Mouse (Mus musculus) MEL (cell line): ENCODE results near the gene Cdh13. TPM values are rescaled to one million over a fixed set of nuclear protein-coding genes. Genes with fewer than 3 reads are reported as not detected.
"Not testable (repeated sequence)": the region's sequence is repeated elsewhere in the genome, so short reads cannot be mapped to it uniquely, and the experiment has no call there.

Experiments used
- DNase-seq: peaks from one replicate; pipeline ENCODE4 v3.0.0; 2011; ENCODE audit warnings: low read depth, low spot score
- H3K27ac ChIP-seq: 2 replicates; pipeline ENCODE4 v1.5.1; 2012; ENCODE audit warnings: low read depth, mild to moderate bottlenecking, control low read depth, low read length, moderate library complexity; ENCODE audit not compliant: control insufficient read depth
- H3K27me3 ChIP-seq, 2 experiments: fragments of 150-350 bp in 1 of 2; sonication (generic) in 1 of 2; 2 replicates each; pipeline ENCODE4 v1.6.1; 2012; ENCODE audit warnings: low read length in 2 of 2, mild to moderate bottlenecking in 2 of 2, improper control_type of control experiment in 1 of 2, moderate library complexity in 1 of 2; ENCODE audit not compliant: insufficient read depth in 2 of 2, control insufficient read depth in 1 of 2
- H3K36me3 ChIP-seq, 2 experiments: 2 replicates each; pipeline ENCODE4 v1.6.1; 2012 to 2014; ENCODE audit warnings: low read length in 2 of 2, improper control_type of control experiment in 1 of 2, inconsistent platforms in 1 of 2, mild to moderate bottlenecking in 1 of 2; ENCODE audit not compliant: insufficient read depth in 2 of 2, control insufficient read depth in 1 of 2
- H3K4me1 ChIP-seq, 2 experiments: fragments of 150-350 bp in 1 of 2; sonication (generic) in 1 of 2; 2 replicates each; pipeline ENCODE4 v1.6.1; 2012; ENCODE audit warnings: low read length in 2 of 2, improper control_type of control experiment in 1 of 2, mild to moderate bottlenecking in 1 of 2; ENCODE audit not compliant: insufficient read depth in 2 of 2, control insufficient read depth in 1 of 2
- H3K4me3 ChIP-seq, 2 experiments: fragments of 150-350 bp in 1 of 2; sonication (generic) in 1 of 2; 2 replicates each; pipeline ENCODE4 v1.5.1; 2012; ENCODE audit warnings: low read depth in 2 of 2, low read length in 2 of 2, mild to moderate bottlenecking in 2 of 2, moderate library complexity in 2 of 2, control low read depth in 1 of 2, improper control_type of control experiment in 1 of 2; ENCODE audit not compliant: control insufficient read depth in 1 of 2, insufficient read depth in 1 of 2
- H3K79me2 ChIP-seq: 2 replicates; pipeline ENCODE4 v1.6.1; 2012; ENCODE audit warnings: mild to moderate bottlenecking, low read length, moderate library complexity; ENCODE audit not compliant: control insufficient read depth, poor library complexity, insufficient read depth
- H3K9ac ChIP-seq: 2 replicates; pipeline ENCODE4 v1.6.1; 2012; ENCODE audit warnings: low read depth, mild to moderate bottlenecking, control low read depth, low read length, moderate library complexity; ENCODE audit not compliant: control insufficient read depth, poor library complexity, severe bottlenecking
- H3K9me3 ChIP-seq: fragments of 150-350 bp; sonication (generic); replicated peaks from 2 replicates; pipeline ENCODE4 v1.6.1; 2012; ENCODE audit warnings: mild to moderate bottlenecking, low read length, improper control_type of control experiment, moderate library complexity; ENCODE audit not compliant: insufficient read depth
- CTCF ChIP-seq, 3 experiments: IDR thresholded peaks in 2 of 3; conservative IDR thresholded peaks in 1 of 3; 2 replicates each; pipeline ENCODE4 v1.5.1; 2011 to 2012; ENCODE audit warnings: low read length in 3 of 3, low read depth in 2 of 3, mild to moderate bottlenecking in 2 of 3, improper control_type of control experiment in 1 of 3, inconsistent platforms in 1 of 3, mixed read lengths in 1 of 3, moderate library complexity in 1 of 3; ENCODE audit not compliant: control insufficient read depth in 1 of 3, insufficient read depth in 1 of 3, poor library complexity in 1 of 3, severe bottlenecking in 1 of 3
- EP300 ChIP-seq, 2 experiments: IDR thresholded peaks; 2 replicates each; pipeline ENCODE4 v1.6.1; 2011; ENCODE audit warnings: improper control_type of control experiment in 2 of 2, low read length in 2 of 2, low read depth in 1 of 2, mild to moderate bottlenecking in 1 of 2
- GABPA ChIP-seq: IDR thresholded peaks from 2 replicates; pipeline ENCODE4 v1.6.1; 2012; ENCODE audit warnings: low read depth, mild to moderate bottlenecking, inconsistent platforms, low read length, improper control_type of control experiment, moderate library complexity
- GATA1 ChIP-seq: IDR thresholded peaks from 2 replicates; pipeline ENCODE4 v1.6.1; 2011; ENCODE audit warnings: low read depth, low read length, improper control_type of control experiment
- HCFC1 ChIP-seq: IDR thresholded peaks from 2 replicates; pipeline ENCODE4 v1.6.1; 2012; ENCODE audit warnings: low read depth, mild to moderate bottlenecking, inconsistent platforms, low read length, improper control_type of control experiment, moderate library complexity
- MAFK ChIP-seq: IDR thresholded peaks from 2 replicates; pipeline ENCODE4 v1.6.1; 2011; ENCODE audit warnings: low read depth, mild to moderate bottlenecking, low read length, improper control_type of control experiment, borderline replicate concordance
- MAZ ChIP-seq: IDR thresholded peaks from 2 replicates; pipeline ENCODE4 v1.6.1; 2012; ENCODE audit warnings: low read depth, mild to moderate bottlenecking, inconsistent platforms, low read length, improper control_type of control experiment
- MYB ChIP-seq: IDR thresholded peaks from 2 replicates; pipeline ENCODE4 v1.6.1; 2011; ENCODE audit warnings: mild to moderate bottlenecking, low read depth, low read length, improper control_type of control experiment
- POLR2A ChIP-seq, 2 experiments: IDR thresholded peaks; 2 replicates each; pipeline ENCODE4 v1.6.1; 2011 to 2012; ENCODE audit warnings: low read length in 2 of 2, mild to moderate bottlenecking in 2 of 2, control low read depth in 1 of 2, improper control_type of control experiment in 1 of 2, low read depth in 1 of 2, moderate library complexity in 1 of 2; ENCODE audit not compliant: control insufficient read depth in 1 of 2, insufficient read depth in 1 of 2, poor library complexity in 1 of 2
- POLR2AphosphoS2 ChIP-seq: IDR thresholded peaks from 2 replicates; pipeline ENCODE4 v1.6.1; 2011; ENCODE audit warnings: low read length, improper control_type of control experiment
- RAD21 ChIP-seq: IDR thresholded peaks from 2 replicates; pipeline ENCODE4 v1.6.1; 2011; ENCODE audit warnings: mild to moderate bottlenecking, low read depth, low read length, improper control_type of control experiment
- RCOR1 ChIP-seq: IDR thresholded peaks from 2 replicates; pipeline ENCODE4 v1.6.1; 2012; ENCODE audit warnings: low read depth, mild to moderate bottlenecking, inconsistent platforms, low read length, improper control_type of control experiment
- SIN3A ChIP-seq: IDR thresholded peaks from 2 replicates; pipeline ENCODE4 v1.6.1; 2012; ENCODE audit warnings: low read length, improper control_type of control experiment, inconsistent platforms
- SMC3 ChIP-seq: IDR thresholded peaks from 2 replicates; pipeline ENCODE4 v1.6.1; 2011; ENCODE audit warnings: low read depth, low read length, improper control_type of control experiment
- TBP ChIP-seq: IDR thresholded peaks from 2 replicates; pipeline ENCODE4 v1.8.0; 2011; ENCODE audit warnings: low read depth, low read length, improper control_type of control experiment
- USF1 ChIP-seq: IDR thresholded peaks from 2 replicates; pipeline ENCODE4 v1.6.1; 2014; ENCODE audit warnings: low read depth, mild to moderate bottlenecking, inconsistent platforms, low read length, improper control_type of control experiment, moderate library complexity
- ZKSCAN1 ChIP-seq: IDR thresholded peaks from 2 replicates; pipeline ENCODE4 v1.6.1; 2012; ENCODE audit warnings: low read depth, mild to moderate bottlenecking, inconsistent platforms, low read length, improper control_type of control experiment, moderate library complexity
- ZMIZ1 ChIP-seq: IDR thresholded peaks from 2 replicates; pipeline ENCODE4 v1.6.1; 2012; ENCODE audit warnings: low read depth, mild to moderate bottlenecking, inconsistent platforms, low read length, improper control_type of control experiment, moderate library complexity
- ZNF384 ChIP-seq: IDR thresholded peaks from 2 replicates; pipeline ENCODE4 v1.6.1; 2012; ENCODE audit warnings: low read depth, mild to moderate bottlenecking, inconsistent platforms, low read length, improper control_type of control experiment
- polyA plus RNA-seq, 2 experiments: library from polyadenylated mRNA; stranded (reverse) in 1 of 2; unstranded in 1 of 2; fragments of >175 nt in 1 of 2; fragments of >200 nt in 1 of 2; gene quantifications; 2 replicates each; pipeline versions ENCODE4 v1.2.1 to v1.2.4; 2012; ENCODE audit warnings: low replicate concordance in 2 of 2, low read depth in 1 of 2; ENCODE audit not compliant: insufficient read length in 2 of 2, insufficient read depth in 1 of 2, missing spikeins in 1 of 2
- total RNA-seq: library from RNA; depleted of rRNA; stranded (reverse); fragments of 300-350 nt; gene quantifications from 2 replicates; pipeline ENCODE4 v1.2.3, GENCODE M21; 2012

Gene Cdh13
- total and polyA plus RNA-seq, 3 experiments = not detected

- H3K4me3 ChIP-seq = peak overlapping the region; percentile 29 to 43
- peak overlapping the region; percentile 75 for H3K27ac ChIP-seq
- peaks cover 1 to 3% of the 10 kb centered on the region in 2 experiments; a peak in 3 of 4 replicates for H3K36me3 ChIP-seq
- TF ChIP-seq SIN3A = 0 out of 2 replicates have a peak, but pooled peaks have one; percentile 7
- no peak for TF ChIP-seq RAD21
- peak in 1 of 2 experiments; percentile 57; a peak in 2 of 4 replicates for TF ChIP-seq POLR2A (IDR thresholded peaks at IDR 0.05; ENCODE audit: control insufficient read depth in 1 of 2, insufficient read depth in 1 of 2, low read depth in 1 of 2, low read length in 2 of 2, poor library complexity in 1 of 2)
- TF ChIP-seq TBP = peak; percentile 44
- no peaks in the 10 kb centered on the region for H3K79me2 ChIP-seq
- H3K9me3 ChIP-seq = no peaks in the 10 kb centered on the region
- H3K27me3 ChIP-seq = no peaks in the 10 kb centered on the region; a peak in 1 of 4 replicates
- peak overlapping the region; percentile 56 for H3K9ac ChIP-seq
- H3K4me1 ChIP-seq = peaks cover 0 to 13% of the 10 kb centered on the region in 2 experiments; a peak in 2 of 4 replicates
- no peak for DNase-seq
These were observed 1070.1 kb downstream of the Cdh13 start for GRCm38 (mm10) chr8:119353659-119354023.

- TF ChIP-seq CTCF (IDR thresholded peaks at IDR 0.05 in 2 of 3, conservative IDR thresholded peaks at IDR 0.05 in 1 of 3; ENCODE audit: control insufficient read depth in 1 of 3, insufficient read depth in 1 of 3, low read depth in 2 of 3, low read length in 3 of 3, poor library complexity in 1 of 3, severe bottlenecking in 1 of 3) = peak; percentile 40 to 55 (median 52); a peak in 5 of 6 replicates
- peak; percentile 32; the same call in 1 of the 2 replicates for TF ChIP-seq SMC3
- TF ChIP-seq RAD21 = peak; percentile 23
- not testable (repeated sequence) for H3K27me3 ChIP-seq, H3K9me3 ChIP-seq, H3K27ac ChIP-seq, H3K79me2 ChIP-seq, H3K36me3 ChIP-seq, H3K4me3 ChIP-seq, H3K9ac ChIP-seq
- peak; percentile 64 for DNase-seq
- peaks cover 0 to 13% of the 10 kb centered on the region in 2 experiments; a peak in 2 of 4 replicates for H3K4me1 ChIP-seq
These were observed 1073.1 kb downstream of the Cdh13 start for GRCm38 (mm10) chr8:119356631-119357030.

- no peak overlapping the region for H3K27ac ChIP-seq
These were observed 1074.6 kb downstream of the Cdh13 start for GRCm38 (mm10) chr8:119358175-119358574.

GRCm38 (mm10) chr8:119358836-119359235, 1075.3 kb downstream of the Cdh13 start:
- peak; percentile 65 for DNase-seq
- Histone ChIP-seq H3K27ac (no peak overlapping the region), H3K4me1 (peaks cover 0 to 7% of the 10 kb centered on the region in 2 experiments; a peak in 2 of 4 replicates), H3K9me3 (no peaks in the 10 kb centered on the region), H3K9ac (no peak overlapping the region), H3K27me3 (no peaks in the 10 kb centered on the region; a peak in 1 of 4 replicates), H3K36me3 (no peaks in the 10 kb centered on the region; a peak in 1 of 4 replicates), H3K4me3 (no peak overlapping the region), H3K79me2 (no peaks in the 10 kb centered on the region)
- TF ChIP-seq GABPA = no peak
- TF ChIP-seq HCFC1 = no peak
- TF ChIP-seq CTCF (IDR thresholded peaks at IDR 0.05 in 2 of 3, conservative IDR thresholded peaks at IDR 0.05 in 1 of 3; ENCODE audit: control insufficient read depth in 1 of 3, insufficient read depth in 1 of 3, low read depth in 2 of 3, low read length in 3 of 3, poor library complexity in 1 of 3, severe bottlenecking in 1 of 3) = peak; percentile 80 to 95 (median 85)
- peak; percentile 25; the same call in 1 of the 2 replicates for TF ChIP-seq MAZ
- TF ChIP-seq TBP = no peak
- TF ChIP-seq RAD21 = peak; percentile 13
- no peak for TF ChIP-seq ZMIZ1
- no peak for TF ChIP-seq POLR2AphosphoS2
- TF ChIP-seq MYB = no peak
- peak; percentile 57 for TF ChIP-seq SMC3
- no peak for TF ChIP-seq MAFK
- TF ChIP-seq ZNF384 = no peak
- no peak for TF ChIP-seq RCOR1
- TF ChIP-seq GATA1 = no peak
- no peak for TF ChIP-seq USF1
- no peak for TF ChIP-seq SIN3A

More at GRCm38 (mm10) chr8:119358175-119358574, 1074.6 kb downstream of the Cdh13 start:
- TF ChIP-seq TBP (no peak), ZMIZ1 (no peak), EP300 (IDR thresholded peaks at IDR 0.05; ENCODE audit: low read depth in 1 of 2, low read length in 2 of 2) (no peak), MYB (no peak), ZKSCAN1 (no peak)
- Histone ChIP-seq H3K27me3 (no peaks in the 10 kb centered on the region; a peak in 1 of 4 replicates), H3K4me3 (no peak overlapping the region), H3K4me1 (peaks cover 0 to 9% of the 10 kb centered on the region in 2 experiments; a peak in 2 of 4 replicates), H3K79me2 (no peaks in the 10 kb centered on the region), H3K36me3 (no peaks in the 10 kb centered on the region; a peak in 1 of 4 replicates), H3K9me3 (no peaks in the 10 kb centered on the region), H3K9ac (no peak overlapping the region)
- DNase-seq = no peak
